Mouse (Mus musculus) mouse embryonic stem cell (cell line): ENCODE measurements around the gene Gse1.

Experiments used
- in situ Hi-C, 2 experiments: fragments of 300-500 bp; cut with MboI; formaldehyde crosslinking; loops; 1 replicate in 1 of 2; 3 replicates in 1 of 2; pipeline ENCODE4 v1.14.3; 2019 to 2020; ENCODE audit warnings: low sequenced_read_pairs in 2 of 2, low pct_unique_long_range_greater_than_20kb in 1 of 2, mixed read lengths in 1 of 2; ENCODE audit not compliant: unreplicated experiment in 1 of 2

Gse1 gene

GRCm38 (mm10) chr8:120515650-120516049 lies 287.4 kb downstream of the Gse1 start:
- in situ Hi-C loops: no loop called here

- in situ Hi-C loops: no loop called here
These were observed 288.0 kb downstream of the Gse1 start for GRCm38 (mm10) chr8:120516182-120516755.

- in situ Hi-C loops: no loop called here
These were observed 289.6 kb downstream of the Gse1 start for GRCm38 (mm10) chr8:120517666-120518410.

GRCm38 (mm10) chr8:120518736-120519534 lies 290.7 kb downstream of the Gse1 start:
- in situ Hi-C loops: no loop called here

GRCm38 (mm10) chr8:120520287-120520686 lies 292.0 kb downstream of the Gse1 start:
- in situ Hi-C loops: no loop called here

- in situ Hi-C loops: no loop called here
These were observed 292.7 kb downstream of the Gse1 start for GRCm38 (mm10) chr8:120520707-120521590.

- in situ Hi-C loops: no loop called here
These were observed 293.3 kb downstream of the Gse1 start for GRCm38 (mm10) chr8:120521591-120521965.

- in situ Hi-C loops: no loop called here
These were observed 295.4 kb downstream of the Gse1 start for GRCm38 (mm10) chr8:120523641-120524040.

- in situ Hi-C loops: no loop called here
These were observed 296.9 kb downstream of the Gse1 start for GRCm38 (mm10) chr8:120525135-120525534.

- in situ Hi-C loops: no loop called here
These were observed 297.6 kb downstream of the Gse1 start for GRCm38 (mm10) chr8:120525832-120526231.

- in situ Hi-C loops: no loop called here
These were observed 298.3 kb downstream of the Gse1 start for GRCm38 (mm10) chr8:120526577-120526976.

GRCm38 (mm10) chr8:120528332-120528731 lies 300.1 kb downstream of the Gse1 start:
- in situ Hi-C loops: no loop called here

GRCm38 (mm10) chr8:120529226-120529625 lies 301.0 kb downstream of the Gse1 start:
- in situ Hi-C loops: no loop called here

- in situ Hi-C loops: no loop called here
These were observed 302.8 kb downstream of the Gse1 start for GRCm38 (mm10) chr8:120530954-120531656.

- in situ Hi-C loops: no loop called here
These were observed 303.7 kb downstream of the Gse1 start for GRCm38 (mm10) chr8:120531775-120532516.

GRCm38 (mm10) chr8:120532517-120533215 lies 304.4 kb downstream of the Gse1 start:
- in situ Hi-C loops: no loop called here

GRCm38 (mm10) chr8:120533380-120533779 lies 305.1 kb downstream of the Gse1 start:
- in situ Hi-C loops: no loop called here
